Mouse (Mus musculus) embryonic facial prominence, embryonic 15.5 days (tissue): ENCODE results near the gene Plxnd1. TPM values are rescaled to one million over a fixed set of nuclear protein-coding genes. Genes with fewer than 3 reads are reported as not detected.

ENCODE experiments used
- ATAC-seq: fragments of 200-750 bp; cut with Nextera tagmentation; 2 replicates; pipeline ENCODE4 v1.8.0; 2017; ENCODE audit warnings: low read depth, moderate TSS enrichment; ENCODE audit not compliant: insufficient number of reproducible peaks, low FRiP score, low TSS enrichment
- H3K27ac ChIP-seq: fragments of 300-500 bp; sonication (generic); replicated peaks from 2 replicates; pipeline ENCODE4 v1.5.1; 2015; ENCODE audit warnings: mild to moderate bottlenecking, inconsistent platforms
- H3K27me3 ChIP-seq: fragments of 300-500 bp; sonication (generic); 2 replicates; pipeline ENCODE4 v1.6.1; 2015; ENCODE audit warnings: inconsistent platforms
- H3K36me3 ChIP-seq: fragments of 300-500 bp; sonication (generic); 2 replicates; pipeline ENCODE4 v1.6.1; 2015; ENCODE audit warnings: mild to moderate bottlenecking, inconsistent platforms
- H3K4me1 ChIP-seq: fragments of 300-500 bp; sonication (generic); 2 replicates; pipeline ENCODE4 v1.6.1; 2015; ENCODE audit warnings: inconsistent platforms
- H3K4me2 ChIP-seq: fragments of 300-500 bp; sonication (generic); replicated peaks from 2 replicates; pipeline ENCODE4 v1.6.1; 2015; ENCODE audit warnings: mild to moderate bottlenecking, inconsistent platforms
- H3K4me3 ChIP-seq: fragments of 300-500 bp; sonication (generic); replicated peaks from 2 replicates; pipeline ENCODE4 v1.5.1; 2015; ENCODE audit warnings: mild to moderate bottlenecking, inconsistent platforms
- H3K9ac ChIP-seq: fragments of 300-500 bp; sonication (generic); 2 replicates; pipeline ENCODE4 v1.6.1; 2015; ENCODE audit warnings: inconsistent platforms
- H3K9me3 ChIP-seq: fragments of 300-500 bp; sonication (generic); replicated peaks from 2 replicates; pipeline ENCODE4 v1.6.1; 2016; ENCODE audit warnings: inconsistent platforms
- WGBS: fragments of 180-500 bp; shearing (Covaris S2); methylation state at CpG from one replicate; pipeline ENCODE4 v1.1.7; 2015; 5-methylcytosine and 5-hydroxymethylcytosine counted together
- polyA plus RNA-seq: library from polyadenylated mRNA; unstranded; fragments of >200 nt; fragmentation: Nextera tagmentation; extraction: Ambion mirVana; gene quantifications from 2 replicates; pipeline ENCODE4 v1.2.1, GENCODE M21; 2015

Plxnd1 gene
- polyA plus RNA-seq, 1 experiment from 2014 or later: 29.4 TPM

DNA sequence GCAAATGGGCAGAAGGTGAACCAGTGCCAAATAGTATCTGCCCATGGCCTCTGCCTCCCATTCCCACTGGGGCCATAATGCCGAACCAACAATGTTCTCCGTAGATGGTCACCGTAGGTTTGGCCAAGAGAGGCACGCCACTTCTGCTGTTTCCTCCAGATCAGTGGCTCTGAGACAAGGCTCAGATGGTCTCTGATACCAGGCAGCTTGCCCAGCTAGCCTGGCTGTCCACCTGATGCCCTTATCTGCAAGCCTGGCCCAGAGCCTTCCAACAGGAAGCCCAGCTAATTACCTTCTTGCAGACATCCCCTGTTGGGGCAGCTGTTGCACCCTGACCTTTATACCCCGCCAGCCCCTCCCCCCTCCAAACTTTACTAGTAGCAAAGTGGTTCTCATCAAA is 26.7 kb downstream of the Plxnd1 start:
- Histone ChIP-seq H3K4me3 (no peak overlapping the region), H3K27ac (no peak overlapping the region), H3K9ac (no peak overlapping the region), H3K9me3 (no peaks in the 10 kb centered on the region), H3K4me2 (no peak overlapping the region), H3K27me3 (no peaks in the 10 kb centered on the region), H3K36me3 (peaks cover 33% of the 10 kb centered on the region), H3K4me1 (peaks cover 44% of the 10 kb centered on the region)
- 82% methylated on average over 5 of the region's 5 CpGs for WGBS
- no peak for ATAC-seq

DNA sequence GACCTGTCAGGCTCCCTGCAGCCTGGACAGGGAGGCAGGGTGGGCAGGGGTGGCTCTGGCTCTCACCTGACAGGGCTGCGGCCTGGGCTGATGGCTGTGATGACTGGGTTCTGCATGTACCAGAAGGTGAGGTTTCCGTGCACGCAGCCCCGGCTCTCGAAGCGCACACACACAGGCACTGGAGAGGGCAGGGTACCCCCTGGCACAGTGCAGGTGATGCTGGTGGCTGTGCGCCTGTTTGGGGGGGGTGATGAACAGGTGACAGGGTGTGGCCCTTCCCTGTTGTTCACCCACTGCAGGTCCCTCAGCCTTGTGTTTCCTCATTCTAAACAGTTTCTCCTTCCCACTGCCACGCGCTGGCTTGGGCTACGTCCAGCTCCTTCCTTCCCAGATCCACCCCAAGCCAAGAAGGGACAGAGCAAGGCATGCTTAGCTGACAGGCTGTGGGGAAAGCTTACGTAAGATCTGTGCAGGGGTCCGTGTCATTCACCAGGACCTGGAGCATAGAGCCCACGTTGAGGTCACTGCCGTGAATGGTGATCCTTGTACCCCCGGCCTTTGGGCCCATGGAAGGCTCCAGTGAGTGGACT is 27.4 kb downstream of the Plxnd1 start:
- ATAC-seq: no peak
- no peak overlapping the region for H3K4me3 ChIP-seq
- no peak overlapping the region for H3K9ac ChIP-seq
- H3K27me3 ChIP-seq: no peaks in the 10 kb centered on the region
- no peaks in the 10 kb centered on the region for H3K9me3 ChIP-seq
- H3K27ac ChIP-seq: no peak overlapping the region
- H3K4me1 ChIP-seq: peaks cover 40% of the 10 kb centered on the region
- WGBS: 91% methylated on average over 15 of the region's 15 CpGs
- H3K36me3 ChIP-seq: peaks cover 40% of the 10 kb centered on the region
- H3K4me2 ChIP-seq: no peak overlapping the region

DNA sequence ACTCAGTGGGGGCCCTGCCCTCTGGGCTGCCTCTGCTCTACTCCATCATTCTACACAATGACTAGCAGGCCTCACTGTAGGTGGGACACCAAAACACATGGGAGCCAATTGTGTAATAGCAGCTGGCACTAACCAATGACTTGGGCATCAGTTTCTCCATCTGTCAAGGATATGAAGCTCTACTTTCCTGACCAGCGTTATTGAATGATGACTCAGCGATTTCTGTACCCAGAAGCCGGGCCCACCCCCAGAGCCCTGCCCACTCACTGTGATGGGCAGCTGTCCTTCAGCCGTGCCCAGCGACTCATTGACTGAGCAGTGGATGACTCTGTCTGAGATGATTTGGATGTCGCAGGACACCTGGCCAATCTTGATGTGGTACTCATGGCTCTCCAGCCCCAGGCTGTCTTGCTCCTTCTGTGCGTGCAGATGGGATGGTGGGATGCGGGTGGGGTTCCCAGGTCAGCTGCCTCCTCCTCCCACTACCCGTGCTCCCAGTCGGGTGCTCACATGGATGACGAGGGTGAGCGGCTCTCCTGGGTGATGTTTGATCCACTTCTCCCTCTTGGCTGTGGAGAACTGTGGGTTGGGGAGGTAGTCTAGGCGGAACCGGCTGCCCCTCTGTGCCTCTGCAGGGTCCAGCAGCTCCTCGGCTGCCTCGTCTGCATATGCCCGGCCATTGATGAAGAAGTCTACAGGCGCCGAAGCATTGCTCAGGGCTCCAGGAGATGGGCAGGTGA is 28.4 kb downstream of the Plxnd1 start:
- H3K27me3 ChIP-seq: no peaks in the 10 kb centered on the region
- WGBS: 90% methylated on average over 19 of the region's 19 CpGs
- no peak for ATAC-seq

DNA sequence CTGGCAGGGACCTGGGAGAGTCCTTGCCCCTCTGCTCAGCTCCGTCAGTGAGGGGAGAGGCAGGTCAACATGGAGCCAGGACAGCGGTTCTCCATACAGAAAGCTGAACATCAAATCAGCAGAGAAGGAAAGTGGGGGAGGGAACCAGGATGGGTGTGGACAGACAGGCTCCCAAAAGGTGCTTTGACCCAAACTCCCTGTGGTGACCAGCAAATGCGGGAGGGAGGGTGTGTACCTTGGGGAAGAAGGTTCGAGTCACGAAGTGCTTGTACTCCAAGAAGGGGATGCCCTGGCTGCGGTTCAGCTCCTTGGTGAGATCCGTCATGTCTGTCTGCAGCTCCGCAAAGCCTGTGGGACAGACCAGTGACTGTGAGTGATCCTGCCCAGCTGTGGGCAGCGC is 31.1 kb downstream of the Plxnd1 start:
- Histone ChIP-seq H3K9me3 (no peaks in the 10 kb centered on the region), H3K36me3 (peaks cover 52% of the 10 kb centered on the region), H3K9ac (no peak overlapping the region), H3K4me2 (no peak overlapping the region), H3K27me3 (no peaks in the 10 kb centered on the region), H3K4me1 (peaks cover 45% of the 10 kb centered on the region), H3K27ac (no peak overlapping the region), H3K4me3 (no peak overlapping the region)
- no peak for ATAC-seq
- 82% methylated on average over 9 of the region's 9 CpGs for WGBS

More for the DNA sequence above, 28.4 kb downstream of the Plxnd1 start:
- H3K36me3 ChIP-seq: peaks cover 44% of the 10 kb centered on the region
- H3K4me3 ChIP-seq: no peak overlapping the region
- H3K27ac ChIP-seq: no peak overlapping the region
- no peaks in the 10 kb centered on the region for H3K9me3 ChIP-seq
- H3K4me2 ChIP-seq: no peak overlapping the region
- peaks cover 40% of the 10 kb centered on the region for H3K4me1 ChIP-seq
- H3K9ac ChIP-seq: no peak overlapping the region

DNA sequence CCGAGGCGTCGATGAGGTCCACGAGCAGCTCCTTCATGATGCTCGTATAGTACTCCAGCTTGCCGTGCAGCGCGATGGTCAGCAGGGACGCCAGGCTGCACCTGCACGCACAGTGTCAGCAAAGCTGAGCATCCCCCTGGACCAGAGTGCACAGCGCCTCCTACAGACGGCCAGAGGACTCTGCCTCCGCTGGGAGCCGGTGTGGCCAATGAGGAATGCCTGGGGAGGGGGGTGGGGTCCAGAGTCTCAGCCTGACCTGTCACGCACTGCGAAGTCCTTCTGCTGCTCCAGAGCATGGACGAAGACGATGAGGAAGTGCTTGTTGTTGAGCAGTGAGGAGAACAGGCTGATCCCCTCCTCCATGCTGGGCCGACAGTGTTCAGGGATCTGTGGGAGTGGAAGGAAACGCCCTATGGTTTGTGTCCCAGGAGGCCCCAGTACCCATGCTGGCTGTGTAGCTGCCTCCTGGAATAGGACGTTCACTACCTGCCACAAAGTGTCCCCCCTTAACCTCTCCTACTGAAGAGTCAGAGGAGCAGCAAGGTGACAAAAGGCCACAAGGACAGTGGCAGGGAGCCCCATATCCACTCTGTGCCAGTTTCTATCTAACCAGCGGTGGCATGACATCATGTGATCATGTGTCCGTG is 32.2 kb downstream of the Plxnd1 start:
- Histone ChIP-seq H3K9ac (no peak overlapping the region), H3K27ac (no peak overlapping the region), H3K36me3 (peaks cover 47% of the 10 kb centered on the region), H3K4me2 (no peak overlapping the region), H3K9me3 (no peaks in the 10 kb centered on the region), H3K4me3 (no peak overlapping the region), H3K27me3 (no peaks in the 10 kb centered on the region), H3K4me1 (peaks cover 50% of the 10 kb centered on the region)
- WGBS: 45% methylated on average over 23 of the region's 23 CpGs
- no peak for ATAC-seq

DNA sequence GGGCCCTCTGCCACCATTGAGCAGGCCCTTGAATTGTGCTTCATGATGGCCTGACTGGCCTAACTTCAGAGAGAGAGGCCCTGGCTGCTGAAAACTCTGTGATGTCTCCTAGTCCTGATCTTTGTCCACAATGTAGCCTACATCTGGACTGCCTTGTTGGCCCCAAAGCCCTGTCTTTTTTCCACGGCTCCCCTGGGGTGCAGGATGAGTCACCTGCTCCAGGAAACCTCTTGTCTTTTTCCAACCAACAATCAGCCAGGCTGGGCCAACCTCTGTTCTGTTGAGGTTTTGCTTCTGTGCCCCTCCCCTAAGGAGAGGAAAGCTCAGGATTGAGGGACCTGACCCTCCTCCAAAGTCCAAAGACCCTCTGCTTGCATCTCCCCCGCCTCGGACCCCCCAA is 33.1 kb downstream of the Plxnd1 start:
- Histone ChIP-seq H3K4me2 (no peak overlapping the region), H3K27me3 (no peaks in the 10 kb centered on the region), H3K9ac (no peak overlapping the region), H3K9me3 (no peaks in the 10 kb centered on the region), H3K4me1 (peaks cover 58% of the 10 kb centered on the region), H3K27ac (peak overlapping the region; percentile 39; the same call in 1 of the 2 replicates), H3K4me3 (no peak overlapping the region), H3K36me3 (peaks cover 39% of the 10 kb centered on the region)
- ATAC-seq: no peak
- 83% methylated on average over 3 of the region's 3 CpGs for WGBS

DNA sequence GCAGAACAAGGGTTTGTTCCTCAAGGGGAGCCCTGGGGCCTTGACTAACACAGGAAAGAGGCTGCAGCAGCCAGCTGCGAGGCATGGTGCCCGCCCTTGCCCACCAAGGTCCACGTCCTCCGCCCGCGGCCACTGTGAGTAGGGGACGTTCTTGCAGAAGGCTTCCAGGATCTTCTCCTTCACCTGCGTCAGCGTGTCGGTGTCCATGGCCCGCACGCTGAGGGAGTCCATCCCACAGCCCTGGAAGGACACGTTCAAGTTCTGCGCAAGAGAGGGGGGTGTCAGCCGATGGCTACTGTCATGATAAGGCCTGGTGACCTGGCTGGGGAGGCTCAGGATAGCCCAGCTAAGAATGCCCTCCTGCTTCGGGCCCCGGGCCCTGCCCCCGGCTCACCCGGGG is 34.5 kb downstream of the Plxnd1 start:
- Histone ChIP-seq H3K4me2 (no peak overlapping the region), H3K27me3 (no peaks in the 10 kb centered on the region), H3K4me3 (no peak overlapping the region), H3K9ac (no peak overlapping the region), H3K27ac (peak overlapping the region; percentile 28; the same call in 1 of the 2 replicates), H3K36me3 (peaks cover 24% of the 10 kb centered on the region), H3K4me1 (peaks cover 70% of the 10 kb centered on the region), H3K9me3 (no peaks in the 10 kb centered on the region)
- no peak for ATAC-seq
- 92% methylated on average over 19 of the region's 19 CpGs for WGBS

DNA sequence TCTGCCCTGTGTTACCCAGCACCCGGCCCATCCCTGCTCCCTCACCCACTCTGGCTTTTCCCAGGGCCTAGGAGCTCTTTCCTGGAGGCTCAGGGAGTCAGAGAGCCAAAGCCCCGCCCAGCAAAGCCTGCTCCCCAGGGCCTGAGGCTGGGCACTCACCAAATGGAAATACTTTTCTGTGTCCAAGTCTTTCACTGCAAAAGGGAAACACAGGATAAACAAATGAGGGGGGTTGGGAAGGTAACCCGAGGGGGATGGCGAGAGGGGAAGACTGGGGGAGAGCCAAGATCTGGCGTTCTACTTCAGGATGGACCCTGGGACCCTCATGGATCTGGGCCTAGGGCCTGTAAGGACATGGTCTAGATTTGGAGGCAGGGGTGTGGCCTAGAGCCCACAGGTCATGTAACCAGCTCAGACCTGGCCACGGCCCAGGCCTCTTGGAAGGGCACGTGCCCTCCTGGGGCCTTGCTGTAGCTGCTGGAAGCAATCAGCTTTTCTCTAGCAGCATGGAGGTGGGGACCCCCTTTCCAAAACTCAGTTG is 35.6 kb downstream of the Plxnd1 start:
- Histone ChIP-seq H3K27ac (peak overlapping the region; percentile 74), H3K4me2 (no peak overlapping the region), H3K9ac (no peak overlapping the region), H3K27me3 (no peaks in the 10 kb centered on the region), H3K36me3 (peaks cover 24% of the 10 kb centered on the region; the same call in 1 of the 2 replicates), H3K4me1 (peaks cover 81% of the 10 kb centered on the region), H3K9me3 (no peaks in the 10 kb centered on the region), H3K4me3 (no peak overlapping the region)
- peak; percentile 25; the same call in 1 of the 2 replicates for ATAC-seq
- 51% methylated on average over 7 of the region's 7 CpGs for WGBS

DNA sequence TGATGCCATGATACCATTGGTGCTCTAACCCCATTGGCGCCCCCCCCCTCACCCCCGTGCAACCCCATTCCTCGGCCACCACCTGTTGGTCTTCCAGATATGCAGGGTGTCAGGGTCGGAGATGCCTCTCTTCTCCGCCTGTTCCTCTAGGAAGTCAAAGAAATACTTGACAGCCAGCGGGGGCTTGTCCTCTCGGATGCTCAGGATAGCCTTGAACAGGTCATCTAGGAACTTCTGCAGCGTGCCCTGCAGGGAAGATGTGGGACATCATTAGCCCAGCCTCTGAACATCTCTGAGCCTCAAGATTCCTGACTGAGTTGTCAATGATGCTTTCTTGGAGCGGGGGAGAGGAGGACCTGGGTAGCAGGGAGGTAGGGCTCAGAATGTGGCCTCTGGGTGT is 36.4 kb downstream of the Plxnd1 start:
- peaks cover 89% of the 10 kb centered on the region for H3K4me1 ChIP-seq
- H3K4me3 ChIP-seq: no peak overlapping the region
- H3K27ac ChIP-seq: peak overlapping the region; percentile 80
- no peak overlapping the region for H3K4me2 ChIP-seq
- WGBS: 85% methylated on average over 9 of the region's 9 CpGs
- no peak for ATAC-seq
- no peaks in the 10 kb centered on the region for H3K9me3 ChIP-seq
- no peak overlapping the region for H3K9ac ChIP-seq
- H3K27me3 ChIP-seq: no peaks in the 10 kb centered on the region
- H3K36me3 ChIP-seq: peaks cover 24% of the 10 kb centered on the region; the same call in 1 of the 2 replicates

DNA sequence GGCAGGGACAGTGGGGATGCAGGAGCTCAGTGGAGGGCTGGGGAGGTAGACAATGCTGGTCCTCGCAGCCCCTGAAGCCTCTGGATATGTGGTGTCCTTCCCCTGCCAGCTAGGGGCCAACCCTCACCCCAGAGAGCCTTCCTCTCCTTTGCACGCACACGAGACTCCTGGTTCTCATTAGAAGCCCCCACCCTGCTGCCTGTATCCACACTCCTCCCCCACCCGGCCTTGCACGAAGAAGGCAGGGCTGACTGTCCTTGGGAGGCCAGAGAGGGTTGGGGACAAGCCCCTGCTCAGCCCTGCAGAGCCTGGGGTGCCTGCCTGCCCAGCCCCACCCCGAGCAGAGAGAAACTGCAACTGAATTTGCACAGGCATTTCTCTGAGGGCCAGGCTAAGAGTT is 37.1 kb downstream of the Plxnd1 start:
- no peak overlapping the region for H3K9ac ChIP-seq
- 17% methylated on average over 6 of the region's 6 CpGs for WGBS
- no peaks in the 10 kb centered on the region for H3K9me3 ChIP-seq
- peaks cover 18% of the 10 kb centered on the region; the same call in 1 of the 2 replicates for H3K36me3 ChIP-seq
- peak overlapping the region; percentile 80 for H3K27ac ChIP-seq
- no peaks in the 10 kb centered on the region for H3K27me3 ChIP-seq
- H3K4me3 ChIP-seq: no peak overlapping the region
- H3K4me2 ChIP-seq: no peak overlapping the region
- peak; percentile 49 for ATAC-seq
- H3K4me1 ChIP-seq: peaks cover 89% of the 10 kb centered on the region

DNA sequence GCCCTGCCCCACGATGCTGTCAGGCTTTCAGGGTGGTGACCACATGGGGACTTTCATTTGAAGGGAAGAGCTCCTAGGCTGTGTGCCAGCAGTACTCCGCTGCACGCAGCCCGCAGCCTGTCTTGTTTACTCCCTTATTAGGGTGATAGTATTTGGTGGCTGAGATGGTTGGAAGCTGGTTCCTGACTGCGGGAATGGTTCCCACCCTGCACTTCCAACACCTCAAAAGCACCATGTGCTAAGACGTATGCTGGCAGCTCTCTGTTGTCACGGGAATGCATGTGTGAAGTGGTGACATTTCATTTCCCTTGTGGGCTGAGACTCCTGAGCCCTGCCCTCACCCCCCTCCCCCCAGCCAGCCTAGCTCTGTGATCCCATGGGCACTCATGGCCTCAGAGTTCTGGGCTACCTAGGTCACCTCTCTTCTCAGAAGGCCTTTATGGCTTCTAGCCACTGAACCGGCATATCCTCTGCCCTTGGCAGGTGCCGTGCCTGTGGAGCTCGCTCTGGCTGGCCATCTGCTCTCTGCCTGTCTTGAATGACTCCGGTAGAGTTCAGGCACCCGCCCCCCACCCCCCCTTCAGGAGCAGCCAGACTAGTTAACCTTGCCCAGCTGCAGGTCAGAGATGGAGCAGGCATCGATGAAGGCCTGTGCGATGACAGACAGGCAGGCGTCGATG is 37.7 kb downstream of the Plxnd1 start:
- no peaks in the 10 kb centered on the region for H3K9me3 ChIP-seq
- no peak for ATAC-seq
- H3K4me3 ChIP-seq: no peak overlapping the region
- peaks cover 83% of the 10 kb centered on the region for H3K4me1 ChIP-seq
- no peaks in the 10 kb centered on the region for H3K27me3 ChIP-seq
- no peak overlapping the region for H3K9ac ChIP-seq
- 28% methylated on average over 15 of the region's 16 CpGs for WGBS
- no peak overlapping the region for H3K4me2 ChIP-seq
- H3K27ac ChIP-seq: peak overlapping the region; percentile 80
- H3K36me3 ChIP-seq: 0 out of 2 replicates have a peak, but pooled peaks cover 12% of the 10 kb centered on the region
